Mouse (Mus musculus) large intestine, adult 2 months (tissue): ENCODE results near the gene Cadm2. TPM values are rescaled to one million over a fixed set of nuclear protein-coding genes. Genes with fewer than 3 reads are reported as not detected.

Experiments
- DNase-seq: peaks from one replicate; pipeline ENCODE4 v3.0.0-alpha.2; 2012; ENCODE audit warnings: low read depth, low spot score
- WGBS: fragments of 180-500 bp; shearing (Covaris S2); methylation state at CpG from one replicate; pipeline ENCODE4 v1.1.7; 2018; 5-methylcytosine and 5-hydroxymethylcytosine counted together
- polyA plus RNA-seq: library from polyadenylated mRNA; depleted of rRNA; stranded (reverse); fragments of >200 nt; gene quantifications from 2 replicates; pipeline ENCODE4 v1.2.3, GENCODE M21; 2012

Gene Cadm2
- polyA plus RNA-seq, 1 experiment: 0.41 TPM

GRCm38 (mm10) chr16:67518311-67518710, 102.4 kb downstream of the Cadm2 start:
- no peak for DNase-seq
- 69% methylated on average over 3 of the region's 3 CpGs for WGBS

GRCm38 (mm10) chr16:67515549-67515948, 105.2 kb downstream of the Cadm2 start:
- DNase-seq: no peak
- WGBS: 53% methylated on average over 4 of the region's 4 CpGs

DNA sequence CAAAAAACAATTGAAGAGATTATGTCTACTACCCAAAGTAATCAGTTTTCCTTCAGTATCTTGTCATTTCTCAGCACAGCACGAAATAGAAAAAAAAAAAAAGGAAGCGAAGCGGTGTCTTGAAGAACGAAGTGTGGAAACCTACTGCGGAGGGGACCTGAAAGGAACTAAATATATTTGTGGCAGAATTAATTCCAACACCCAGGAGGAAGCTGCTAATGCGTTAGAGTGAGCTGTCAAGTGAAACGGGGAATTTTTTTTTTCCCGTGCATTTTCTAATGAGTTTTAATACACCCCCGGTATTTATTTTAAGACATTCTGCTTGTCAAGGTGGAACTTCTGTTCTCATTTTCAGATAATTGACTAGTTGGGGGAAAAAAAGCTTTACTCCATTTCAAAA, 111.6 kb downstream of the Cadm2 start:
- 88% methylated on average over 9 of the region's 9 CpGs for WGBS
- DNase-seq: no peak

- no peak for DNase-seq
- 80% methylated on average over 7 of the region's 7 CpGs for WGBS
These were observed 138.2 kb downstream of the Cadm2 start for GRCm38 (mm10) chr16:67482542-67482941.

DNA sequence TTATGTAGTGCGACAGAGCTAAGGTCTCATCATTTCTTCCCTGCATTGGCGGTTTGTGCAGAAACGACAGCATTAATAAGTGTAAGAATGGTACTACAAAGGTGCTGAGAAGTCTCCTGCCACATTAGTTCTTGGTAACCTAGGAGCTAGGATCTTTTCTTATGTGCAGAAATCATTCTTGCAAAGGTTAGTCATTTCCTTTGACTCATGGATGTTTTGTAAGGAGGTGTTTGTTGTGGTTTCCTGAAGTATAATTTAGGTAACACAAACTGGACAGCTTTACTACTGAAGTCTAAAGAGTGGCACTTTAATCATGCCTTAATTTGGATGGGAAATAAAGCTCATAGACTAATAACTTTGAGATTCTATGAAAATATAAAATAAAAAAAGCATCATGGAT, 153.7 kb downstream of the Cadm2 start:
- DNase-seq: no peak

DNA sequence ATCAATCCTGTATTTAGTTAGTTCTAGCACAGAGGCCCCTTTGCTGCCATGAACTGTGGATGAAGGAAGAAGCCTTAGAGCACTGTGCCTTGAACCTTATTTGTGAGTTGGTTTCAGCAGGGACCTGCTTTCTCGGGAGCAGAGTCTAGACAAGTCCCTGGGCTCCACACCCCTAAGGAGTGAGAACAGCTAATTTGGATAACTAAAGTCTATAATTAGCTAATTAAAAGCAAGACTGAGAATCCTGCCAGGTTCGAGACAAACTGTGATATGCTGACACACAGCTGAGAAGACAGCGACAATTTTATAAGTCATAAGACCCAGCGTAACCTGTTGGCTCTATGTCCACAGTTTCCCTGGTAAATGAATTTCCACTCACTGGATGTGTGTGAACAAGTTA, 184.4 kb downstream of the Cadm2 start:
- DNase-seq: no peak
- WGBS: 74% methylated on average over 4 of the region's 4 CpGs

More for the DNA sequence above, 153.7 kb downstream of the Cadm2 start:
- WGBS: 88% methylated on average over 3 of the region's 3 CpGs

DNA sequence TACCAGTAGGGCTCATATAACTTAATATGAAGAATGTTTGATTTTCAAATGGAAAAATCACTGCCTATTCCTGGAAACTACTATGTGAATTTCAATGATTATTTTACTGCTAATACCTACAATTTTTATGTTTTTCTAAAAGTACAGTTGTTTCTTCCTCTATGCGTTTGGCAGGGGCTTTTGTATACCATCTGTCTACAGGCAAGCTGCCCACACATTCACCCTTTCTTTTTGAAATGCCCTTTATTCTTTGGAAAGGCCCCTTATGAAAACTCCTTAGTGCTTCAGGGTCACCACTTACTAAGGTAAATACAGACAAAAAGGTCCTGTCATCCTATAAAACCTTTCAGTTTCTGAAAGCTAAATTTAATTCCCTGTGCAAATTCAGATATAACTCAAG, 195.3 kb downstream of the Cadm2 start:
- DNase-seq: no peak
- WGBS: 64% methylated on average over 1 of the region's 1 CpGs

DNA sequence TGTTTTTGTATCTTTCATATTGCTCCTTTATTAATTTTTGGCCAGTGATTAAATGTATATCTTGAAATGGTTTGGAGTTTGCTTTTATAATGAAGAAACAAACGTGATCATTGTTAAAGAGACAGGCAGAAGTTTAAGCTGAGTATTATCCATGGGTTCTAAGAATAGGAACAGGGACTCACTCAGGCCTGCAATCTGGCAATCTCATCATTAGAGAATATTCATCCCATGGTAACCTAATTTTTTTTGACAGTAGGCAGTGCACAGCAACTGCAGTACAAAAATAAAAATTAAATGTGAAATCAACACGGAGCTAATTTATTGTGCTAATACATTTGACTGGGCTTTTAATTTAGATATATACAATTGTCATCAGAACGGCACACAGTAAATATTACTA, 209.8 kb downstream of the Cadm2 start:
- no peak for DNase-seq
- WGBS: 58% methylated on average over 3 of the region's 3 CpGs

- 61% methylated on average over 2 of the region's 2 CpGs for WGBS
- no peak for DNase-seq
These were observed 210.2 kb downstream of the Cadm2 start for GRCm38 (mm10) chr16:67410482-67410881.

- WGBS: 64% methylated on average over 2 of the region's 2 CpGs
- DNase-seq: no peak
These were observed 253.0 kb downstream of the Cadm2 start for GRCm38 (mm10) chr16:67367745-67368144.

DNA sequence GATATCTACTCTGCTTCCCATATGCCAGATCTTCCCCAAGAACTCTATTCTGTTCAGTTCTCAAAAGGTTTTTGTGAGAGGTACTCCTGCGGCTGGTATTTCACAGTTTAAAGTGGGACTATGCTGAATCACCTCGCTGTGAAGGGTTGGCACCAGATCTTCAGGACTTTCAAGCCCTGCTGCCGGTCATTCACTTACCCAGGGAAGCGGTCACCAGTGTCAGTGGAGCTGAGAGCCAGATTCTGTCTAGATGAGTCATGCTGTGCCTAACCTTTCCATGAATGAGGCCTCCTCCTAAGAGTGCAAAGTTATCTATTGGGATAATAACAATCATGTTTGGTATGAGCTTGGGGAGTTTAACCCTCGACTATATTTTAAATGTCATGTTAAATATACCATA, 272.7 kb downstream of the Cadm2 start:
- DNase-seq: no peak
- 71% methylated on average over 5 of the region's 5 CpGs for WGBS

DNA sequence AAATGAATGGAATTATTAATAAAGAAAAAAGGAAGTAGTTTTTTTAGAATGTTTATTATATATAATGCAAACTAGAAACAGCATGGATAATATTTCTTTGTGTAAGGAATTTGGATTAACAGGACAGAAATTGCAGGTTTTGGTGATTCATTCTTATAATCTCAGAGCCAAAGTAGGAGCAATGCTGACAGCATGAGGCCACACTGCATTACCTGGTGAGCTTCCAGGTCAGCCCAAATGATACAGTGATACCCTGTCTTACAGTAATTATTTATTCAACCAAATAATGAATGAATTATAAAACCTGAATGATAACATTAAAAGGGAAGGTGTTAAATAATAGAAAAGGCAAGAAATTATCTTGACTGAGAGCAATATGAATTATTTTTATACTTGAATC, 273.1 kb downstream of the Cadm2 start:
- DNase-seq: no peak

DNA sequence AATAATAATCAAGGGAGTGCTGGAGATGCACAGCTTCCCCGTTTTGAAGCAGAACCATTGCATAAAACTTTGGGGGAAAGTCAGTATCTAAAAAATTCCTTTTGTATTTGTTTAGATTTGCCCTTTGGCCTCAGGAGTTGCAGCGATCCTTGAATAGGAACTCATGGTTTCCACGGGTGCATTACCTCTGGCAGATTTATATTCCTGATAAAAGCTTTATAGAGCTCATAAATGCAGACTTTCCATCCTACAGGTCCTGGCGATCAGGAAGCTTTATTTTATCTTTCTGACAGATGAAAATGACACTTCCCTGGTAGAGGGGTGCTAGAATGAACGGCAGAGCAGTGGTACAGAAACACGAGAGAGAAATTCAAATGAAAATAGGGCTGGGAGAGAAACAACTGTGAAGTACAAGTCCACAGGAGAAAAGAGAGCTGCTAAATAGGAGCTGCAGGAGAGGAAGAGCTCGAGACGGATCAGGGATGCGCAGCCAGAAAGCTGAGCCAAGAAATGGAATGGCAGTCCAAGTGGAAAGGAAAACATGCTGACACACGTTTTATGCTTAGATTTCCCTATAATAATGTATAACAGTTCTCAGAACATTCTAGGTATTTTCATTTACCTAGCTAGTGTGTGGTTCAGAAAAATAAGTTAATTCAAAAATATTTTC, 274.0 kb downstream of the Cadm2 start:
- 15% methylated on average over 10 of the region's 10 CpGs for WGBS
- no peak for DNase-seq

- no peak for DNase-seq
- WGBS: 58% methylated on average over 5 of the region's 5 CpGs
These were observed 276.5 kb downstream of the Cadm2 start for GRCm38 (mm10) chr16:67344194-67344593.

- DNase-seq: no peak
- WGBS: 78% methylated on average over 2 of the region's 2 CpGs
These were observed 309.7 kb downstream of the Cadm2 start for GRCm38 (mm10) chr16:67311033-67311432.

GRCm38 (mm10) chr16:67284664-67285063, 336.0 kb downstream of the Cadm2 start:
- DNase-seq: no peak
- 75% methylated on average over 3 of the region's 3 CpGs for WGBS

DNA sequence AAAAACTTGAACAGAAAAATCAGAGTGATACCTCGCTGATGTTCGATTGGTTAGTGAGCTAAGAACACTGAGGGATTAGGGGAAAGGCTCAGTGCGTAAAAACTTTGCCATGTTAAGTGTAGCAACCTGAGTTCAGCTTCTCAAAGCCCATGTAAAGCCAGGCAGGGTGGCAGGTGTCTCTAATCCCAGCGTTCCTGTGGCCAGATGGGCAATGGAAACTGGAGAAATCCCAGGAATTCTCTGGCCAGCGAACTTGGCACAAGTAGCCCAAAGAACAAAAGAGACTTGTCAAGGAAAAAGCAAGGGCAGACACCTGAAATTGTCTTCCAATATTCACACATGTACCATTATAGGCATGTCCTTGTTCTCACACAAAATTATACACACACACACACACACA, 377.1 kb downstream of the Cadm2 start:
- 82% methylated on average over 5 of the region's 5 CpGs for WGBS
- no peak for DNase-seq

GRCm38 (mm10) chr16:67234862-67235261, 385.8 kb downstream of the Cadm2 start:
- no peak for DNase-seq
- WGBS: 12% methylated on average over 1 of the region's 1 CpGs

- DNase-seq: no peak
- WGBS: 73% methylated on average over 1 of the region's 1 CpGs
These were observed 394.0 kb downstream of the Cadm2 start for GRCm38 (mm10) chr16:67226696-67227095.

DNA sequence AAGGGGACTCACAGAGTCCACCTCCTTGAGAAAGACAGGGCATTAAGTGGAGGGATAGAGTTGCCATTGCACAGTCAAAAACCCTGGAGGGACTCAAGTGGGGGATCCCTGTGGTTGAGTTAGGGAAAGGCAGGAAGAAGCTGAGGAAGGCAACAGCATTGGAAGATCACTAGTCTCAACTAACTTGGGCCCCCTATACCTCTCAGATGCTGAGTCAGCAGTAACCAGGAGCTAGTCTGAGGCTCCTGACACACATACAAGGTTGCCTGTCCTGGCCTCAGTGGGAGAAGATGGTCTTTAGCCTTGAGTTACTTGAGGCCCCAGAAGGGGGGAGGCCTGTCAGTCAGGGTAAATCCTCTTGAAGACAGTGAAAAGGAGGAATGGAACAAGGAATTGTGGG, 417.4 kb downstream of the Cadm2 start:
- DNase-seq: no peak

GRCm38 (mm10) chr16:67192852-67193415, 427.8 kb downstream of the Cadm2 start:
- DNase-seq: no peak
- 88% methylated on average over 4 of the region's 4 CpGs for WGBS

DNA sequence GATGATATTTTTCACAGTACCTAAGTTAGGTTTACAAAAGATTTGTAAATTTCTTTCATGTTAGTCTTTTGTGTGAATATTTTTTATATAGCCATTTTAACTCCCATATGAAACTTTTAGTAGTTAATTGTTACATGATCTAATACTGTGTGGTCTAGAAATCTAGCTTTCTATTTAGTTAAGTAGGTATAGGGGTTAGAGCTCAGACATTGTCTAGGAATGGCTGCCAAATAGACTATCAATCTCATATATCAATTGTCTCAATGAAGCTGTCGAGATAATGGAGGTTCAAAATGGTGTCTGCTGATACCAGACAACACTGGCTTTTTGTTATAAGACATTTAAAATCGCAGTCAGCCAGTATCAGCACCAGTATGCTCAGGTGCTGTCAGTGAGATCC, 428.3 kb downstream of the Cadm2 start:
- DNase-seq: no peak
- 38% methylated on average over 2 of the region's 2 CpGs for WGBS
